ENCODE assay signal across 8 mouse cellular contexts in genomic region chrX:94865531-94866502, GRCm38 (mm10).
DNase-seq lines count a peak whose midpoint lies in the region; ATAC-seq and TF ChIP-seq lines count a peak whose summit lies in the region.

No protein-coding gene starts in this region.

- no peaks in the 10 kb centered on the region for H3K4me1 ChIP-seq in ES-E14 (ENCODE audit: control insufficient read depth in 2 of 2, insufficient read depth in 2 of 2, low read length in 2 of 2, poor library complexity in 1 of 2)
- H3K4me1 ChIP-seq in forebrain, embryonic 15.5 days: no peaks in the 10 kb centered on the region
- H3K4me1 ChIP-seq in lung, adult 2 months (ENCODE audit: control insufficient read depth, insufficient read depth, low read length): no peaks in the 10 kb centered on the region
- peaks cover 7% of the 10 kb centered on the region for H3K4me1 ChIP-seq in olfactory bulb, adult 2 months (ENCODE audit: control insufficient read depth, insufficient read depth, low read length)
- H3K4me1 ChIP-seq in thymus, adult 2 months (replicated peaks; ENCODE audit: control insufficient read depth, insufficient read depth, low read length): peaks cover 3% of the 10 kb centered on the region

- peak; percentile 75 for TF ChIP-seq CTCF in lung, adult 2 months (IDR thresholded peaks at IDR 0.05; ENCODE audit: insufficient read depth, low read length)
- TF ChIP-seq CTCF in olfactory bulb, adult 2 months (IDR thresholded peaks at IDR 0.05; ENCODE audit: insufficient read depth, low read depth, low read length): peak; percentile 88
- TF ChIP-seq CTCF in thymus, adult 2 months (IDR thresholded peaks at IDR 0.05; ENCODE audit: borderline replicate concordance, control insufficient read depth, extremely low read depth, insufficient read depth, low read length, poor library complexity): peak; percentile 95

- no peak overlapping the region for H3K27ac ChIP-seq in ES-E14 (ENCODE audit: insufficient read depth, low read depth, low read length, poor library complexity, severe bottlenecking)
- no peak overlapping the region for H3K27ac ChIP-seq in forebrain, embryonic 15.5 days (replicated peaks)
- H3K27ac ChIP-seq in olfactory bulb, adult 2 months (ENCODE audit: insufficient read depth, low read depth, low read length): no peak overlapping the region
- H3K27ac ChIP-seq in thymus, adult 2 months (ENCODE audit: control insufficient read depth, insufficient read depth, low read length): no peak overlapping the region

- H3K36me3 ChIP-seq in ES-E14 (ENCODE audit: control insufficient read depth, insufficient read depth, low read length, poor library complexity, severe bottlenecking): no peaks in the 10 kb centered on the region
- H3K36me3 ChIP-seq in forebrain, embryonic 15.5 days: no peaks in the 10 kb centered on the region
- H3K36me3 ChIP-seq in thymus, adult 2 months (ENCODE audit: control insufficient read depth, insufficient read depth, low read length): no peaks in the 10 kb centered on the region

- peak; percentile 52 for DNase-seq in ES-E14 (ENCODE audit: low read depth, low spot score)
- DNase-seq in cerebellum, adult 11-12 months: peak; percentile 79
- DNase-seq in heart, postnatal 25 days (ENCODE audit: low spot score): peak; percentile 69
- peak; percentile 69 to 93 for DNase-seq in layer of hippocampus, adult 18-20 months (ENCODE audit: low spot score in 2 of 2)
- peak; percentile 83 for DNase-seq in lung, adult 2 months
- DNase-seq in thymus, adult 2 months: peak; percentile 91

- peak; percentile 33; the same call in 1 of the 2 replicates for TF ChIP-seq POLR2A in lung, adult 2 months (IDR thresholded peaks at IDR 0.05; ENCODE audit: borderline replicate concordance, extremely low read depth, low read depth, low read length)
- no peak for TF ChIP-seq POLR2A in olfactory bulb, adult 2 months (IDR thresholded peaks at IDR 0.05; ENCODE audit: insufficient read depth, low read depth, low read length)
- no peak for TF ChIP-seq POLR2A in thymus, adult 2 months (IDR thresholded peaks at IDR 0.05; ENCODE audit: control insufficient read depth, extremely low read depth, insufficient read depth, low read length, poor library complexity)

- H3K4me3 ChIP-seq in ES-E14 (ENCODE audit: insufficient read depth in 1 of 2, low read depth in 1 of 2, low read length in 2 of 2, poor library complexity in 1 of 2, severe bottlenecking in 1 of 2): peak overlapping the region; percentile 7 to 73; a peak in 3 of 4 replicates
- H3K4me3 ChIP-seq in forebrain, embryonic 15.5 days: peak overlapping the region; percentile 38
- peak overlapping the region; percentile 54 for H3K4me3 ChIP-seq in lung, adult 2 months (replicated peaks; ENCODE audit: extremely low read depth, low read depth, low read length)
- H3K4me3 ChIP-seq in olfactory bulb, adult 2 months (ENCODE audit: insufficient read depth, low read depth, low read length): peak overlapping the region; percentile 42
- peak overlapping the region; percentile 31 for H3K4me3 ChIP-seq in thymus, adult 2 months (ENCODE audit: control insufficient read depth, insufficient read depth, low read length)

- peak; percentile 99 for ATAC-seq in forebrain, embryonic 15.5 days (replicated peaks)

- peak overlapping the region; percentile 52 for H3K4me2 ChIP-seq in forebrain, embryonic 15.5 days (replicated peaks)

- H3K27me3 ChIP-seq in forebrain, embryonic 15.5 days: no peaks in the 10 kb centered on the region
- H3K27me3 ChIP-seq in thymus, adult 2 months (ENCODE audit: control insufficient read depth, insufficient read depth, low read length): no peaks in the 10 kb centered on the region

- 16% methylated on average over 15 of the region's 18 CpGs for WGBS in forebrain, embryonic 15.5 days
- WGBS in lung, adult 2 months: 29% methylated on average over 18 of the region's 18 CpGs
- 22% methylated on average over 18 of the region's 18 CpGs for WGBS in olfactory bulb, adult 2 months
- 21% methylated on average over 15 of the region's 18 CpGs for WGBS in thymus, adult 2 months

- intact Hi-C loops in heart, postnatal 25 days (cut with DNase I): loop anchor here (1.0 kb wide), 1 partner anchor 146 kb away; no protein-coding TSS in a partner anchor

- no peaks in the 10 kb centered on the region for H3K9me3 ChIP-seq in ES-E14 (ENCODE audit: control insufficient read depth, insufficient read depth, low read depth, low read length)
- no peaks in the 10 kb centered on the region for H3K9me3 ChIP-seq in forebrain, embryonic 15.5 days

- H3K9ac ChIP-seq in ES-E14 (ENCODE audit: insufficient read depth, low read depth, low read length, poor library complexity, severe bottlenecking): no peak overlapping the region
- 0 out of 2 replicates have a peak overlapping the region, but pooled peaks have one; percentile 22 for H3K9ac ChIP-seq in forebrain, embryonic 15.5 days (replicated peaks)

- in situ Hi-C loops in ES-E14 (cut with MboI; ENCODE audit: low sequenced_read_pairs in 2 of 2, unreplicated experiment in 2 of 2): no loop called here

TF ChIP-seq in ES-E14, 5 proteins besides CTCF, POLR2A, EP300 and RAD21:
- no peak for TF ChIP-seq ZNF384 (IDR thresholded peaks at IDR 0.05; ENCODE audit: low read depth, low read length)
- peak; percentile 81 for TF ChIP-seq ZC3H11A (IDR thresholded peaks at IDR 0.05; ENCODE audit: borderline replicate concordance, low read depth, low read length)
- 0 out of 2 replicates have a peak, but pooled peaks have one; percentile 37 for TF ChIP-seq HCFC1 (IDR thresholded peaks at IDR 0.05; ENCODE audit: borderline replicate concordance, insufficient read depth, low read length)
- no peak for TF ChIP-seq CHD2 (IDR thresholded peaks at IDR 0.05; ENCODE audit: low read depth, low read length)
- TF ChIP-seq MAFK (IDR thresholded peaks at IDR 0.05; ENCODE audit: insufficient read depth, low read depth, low read length): no peak
